Mouse (Mus musculus) hindbrain, embryonic 13.5 days (tissue): ENCODE results near the gene Vmn2r89. TPM values are rescaled to one million over a fixed set of nuclear protein-coding genes. Genes with fewer than 3 reads are reported as not detected.
"Not testable (repeated sequence)": the region's sequence is repeated elsewhere in the genome, so short reads cannot be mapped to it uniquely, and the experiment has no call there.

Source experiments
- ATAC-seq: fragments of 200-750 bp; cut with Nextera tagmentation; 2 replicates; pipeline ENCODE4 v1.8.0; 2017; ENCODE audit warnings: moderate TSS enrichment; ENCODE audit not compliant: low FRiP score
- H3K27ac ChIP-seq: fragments of 300-500 bp; sonication (generic); 2 replicates; pipeline ENCODE4 v1.5.1; 2015; ENCODE audit warnings: inconsistent platforms, mild to moderate bottlenecking, moderate library complexity
- H3K27me3 ChIP-seq: fragments of 300-500 bp; sonication (generic); 2 replicates; pipeline ENCODE4 v1.6.1; 2015; ENCODE audit warnings: mild to moderate bottlenecking, inconsistent platforms
- H3K36me3 ChIP-seq: fragments of 300-500 bp; sonication (generic); 2 replicates; pipeline ENCODE4 v1.6.1; 2015; ENCODE audit warnings: mild to moderate bottlenecking, inconsistent platforms
- H3K4me1 ChIP-seq: fragments of 300-500 bp; sonication (generic); replicated peaks from 2 replicates; pipeline ENCODE4 v1.6.1; 2015; ENCODE audit warnings: inconsistent platforms
- H3K4me2 ChIP-seq: fragments of 300-500 bp; sonication (generic); 2 replicates; pipeline ENCODE4 v1.6.1; 2015; ENCODE audit warnings: inconsistent platforms, mild to moderate bottlenecking, moderate library complexity
- H3K4me3 ChIP-seq: fragments of 300-500 bp; sonication (generic); 2 replicates; pipeline ENCODE4 v1.5.1; 2015; ENCODE audit warnings: mild to moderate bottlenecking, inconsistent platforms
- H3K9ac ChIP-seq: fragments of 300-500 bp; sonication (generic); 2 replicates; pipeline ENCODE4 v1.6.1; 2015; ENCODE audit warnings: mild to moderate bottlenecking, inconsistent platforms
- H3K9me3 ChIP-seq: fragments of 300-500 bp; sonication (generic); 2 replicates; pipeline ENCODE4 v1.6.1; 2016; ENCODE audit warnings: inconsistent platforms
- WGBS: fragments of 180-500 bp; shearing (Covaris S2); methylation state at CpG from one replicate; pipeline ENCODE4 v1.1.7; 2015; 5-methylcytosine and 5-hydroxymethylcytosine counted together
- polyA plus RNA-seq: library from polyadenylated mRNA; unstranded; fragments of >200 nt; fragmentation: Nextera tagmentation; extraction: Ambion mirVana; gene quantifications from 2 replicates; pipeline ENCODE4 v1.2.1, GENCODE M21; 2015

The Vmn2r89 gene
- polyA plus RNA-seq: not detected in 2 replicates

- H3K4me2 ChIP-seq, H3K9ac ChIP-seq, ATAC-seq, H3K36me3 ChIP-seq, H3K27me3 ChIP-seq, H3K4me1 ChIP-seq, H3K4me3 ChIP-seq, H3K9me3 ChIP-seq, H3K27ac ChIP-seq: not testable (repeated sequence)
- 85% methylated on average over 2 of the region's 2 CpGs for WGBS
Observed at GRCm38 (mm10) chr14:51451557-51451956, at the start of gene Vmn2r89. Gene Vmn2r89 (plus strand): TSS chr14:51451857.

GRCm38 (mm10) chr14:51410520-51410919, 41.1 kb upstream of the Vmn2r89 start, which contains the start of gene Vmn2r88:
Gene Vmn2r88 (plus strand): TSS chr14:51410820.
- WGBS: 84% methylated on average over 1 of the region's 1 CpGs
- no peaks in the 10 kb centered on the region for H3K4me1 ChIP-seq
- H3K27me3 ChIP-seq: no peaks in the 10 kb centered on the region
- H3K9me3 ChIP-seq: no peaks in the 10 kb centered on the region
- no peak within 1 kb of the TSS for H3K9ac ChIP-seq
- H3K27ac ChIP-seq: no peak within 1 kb of the TSS
- no peak for ATAC-seq
- H3K36me3 ChIP-seq: no peaks in the 10 kb centered on the region
- H3K4me3 ChIP-seq: no peak within 1 kb of the TSS
- H3K4me2 ChIP-seq: no peak within 1 kb of the TSS

GRCm38 (mm10) chr14:51423885-51424284, 27.8 kb upstream of the Vmn2r89 start:
- Histone ChIP-seq H3K27me3 (no peaks in the 10 kb centered on the region), H3K4me1 (no peaks in the 10 kb centered on the region), H3K9ac (no peak overlapping the region), H3K36me3 (no peaks in the 10 kb centered on the region), H3K27ac (no peak overlapping the region), H3K4me2 (no peak overlapping the region), H3K4me3 (no peak overlapping the region), H3K9me3 (0 out of 2 replicates have a peak, but pooled peaks cover 2% of the 10 kb centered on the region)
- no peak for ATAC-seq
- WGBS: 76% methylated on average over 2 of the region's 2 CpGs

DNA sequence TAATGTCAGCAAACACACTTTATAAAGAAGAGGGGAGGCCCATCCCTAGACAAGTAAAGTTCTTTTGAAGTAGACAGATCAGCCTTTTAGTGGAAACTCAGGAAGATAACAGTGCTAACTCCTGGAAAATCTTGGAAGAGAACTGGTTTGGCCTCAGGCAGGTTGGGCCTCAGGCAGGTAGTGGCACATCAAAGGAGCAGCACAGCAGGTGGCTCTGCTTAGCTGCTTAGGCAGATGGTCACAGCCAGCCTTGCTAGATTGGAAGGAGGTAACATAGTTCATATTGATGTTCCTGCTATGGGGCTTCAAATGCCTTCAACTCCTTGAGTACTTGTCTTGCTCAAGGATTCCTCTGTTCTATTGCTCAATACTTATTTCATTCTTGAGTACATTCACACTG, 21.5 kb upstream of the Vmn2r89 start:
- not testable (repeated sequence) for H3K36me3 ChIP-seq, ATAC-seq, H3K4me2 ChIP-seq

GRCm38 (mm10) chr14:51434546-51434945, 17.1 kb upstream of the Vmn2r89 start:
- no peak for ATAC-seq
- Histone ChIP-seq H3K27ac (no peak overlapping the region), H3K9ac (no peak overlapping the region), H3K27me3 (no peaks in the 10 kb centered on the region), H3K4me2 (no peak overlapping the region), H3K9me3 (peaks cover 26% of the 10 kb centered on the region), H3K4me1 (no peaks in the 10 kb centered on the region), H3K4me3 (no peak overlapping the region), H3K36me3 (no peaks in the 10 kb centered on the region)
- WGBS: 95% methylated on average over 16 of the region's 16 CpGs

More for the DNA sequence above, 21.5 kb upstream of the Vmn2r89 start:
- H3K9ac ChIP-seq, H3K27ac ChIP-seq, H3K4me3 ChIP-seq, H3K27me3 ChIP-seq, H3K4me1 ChIP-seq: not testable (repeated sequence)
- peaks cover 15% of the 10 kb centered on the region for H3K9me3 ChIP-seq

DNA sequence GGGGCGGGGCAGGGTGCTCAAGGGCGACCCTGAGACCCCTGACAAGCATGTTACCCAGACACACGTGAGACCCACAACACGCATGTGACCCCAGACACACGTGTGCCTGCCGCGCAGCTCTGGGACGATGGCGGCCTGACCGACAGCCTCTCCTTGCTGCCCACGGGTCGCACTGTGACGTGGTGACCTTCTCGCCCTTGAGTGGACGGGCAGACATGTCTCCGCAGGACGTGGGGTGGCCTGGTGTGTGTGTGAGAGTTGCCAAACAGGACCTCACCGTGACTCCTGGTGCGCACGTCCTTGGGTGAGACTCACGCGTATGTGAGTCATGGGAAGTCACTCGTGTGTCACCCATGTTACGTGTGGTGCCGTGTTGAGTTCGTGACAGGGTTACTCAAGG, 16.6 kb upstream of the Vmn2r89 start:
- Histone ChIP-seq H3K4me2 (no peak overlapping the region), H3K27me3 (no peaks in the 10 kb centered on the region), H3K4me1 (no peaks in the 10 kb centered on the region), H3K27ac (no peak overlapping the region), H3K9ac (no peak overlapping the region), H3K36me3 (no peaks in the 10 kb centered on the region), H3K4me3 (no peak overlapping the region), H3K9me3 (peaks cover 26% of the 10 kb centered on the region)
- ATAC-seq: no peak
- WGBS: 98% methylated on average over 26 of the region's 26 CpGs

- Histone ChIP-seq H3K36me3 (no peaks in the 10 kb centered on the region), H3K27me3 (no peaks in the 10 kb centered on the region), H3K27ac (no peak overlapping the region), H3K4me2 (no peak overlapping the region), H3K9ac (no peak overlapping the region), H3K4me1 (no peaks in the 10 kb centered on the region), H3K4me3 (no peak overlapping the region), H3K9me3 (peaks cover 24% of the 10 kb centered on the region)
- 82% methylated on average over 4 of the region's 4 CpGs for WGBS
- ATAC-seq: no peak
Observed at GRCm38 (mm10) chr14:51438955-51439354, 12.7 kb upstream of the Vmn2r89 start.

DNA sequence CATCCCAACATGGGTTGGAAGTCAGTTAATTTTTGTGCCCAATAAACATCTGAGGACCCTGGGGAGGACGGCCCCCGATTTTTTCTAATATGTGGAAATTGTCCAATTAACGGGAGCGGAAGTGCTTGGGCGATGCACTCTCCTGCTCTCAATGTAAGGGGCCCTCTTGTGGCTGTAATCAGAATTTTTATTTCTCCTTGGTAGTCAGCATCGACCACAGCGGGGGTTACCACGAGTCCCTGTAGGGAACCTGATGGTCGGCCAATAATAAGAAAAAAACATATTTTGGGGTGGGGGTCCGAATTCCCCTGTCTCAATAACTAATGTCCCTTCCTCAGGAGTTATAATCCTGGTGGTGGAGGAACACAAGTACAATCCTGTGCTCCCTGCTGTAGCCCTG, 28.6 kb downstream of the Vmn2r89 start:
- not testable (repeated sequence) for H3K27me3 ChIP-seq, ATAC-seq, H3K36me3 ChIP-seq, H3K9ac ChIP-seq, H3K27ac ChIP-seq, H3K4me2 ChIP-seq, H3K9me3 ChIP-seq, H3K4me3 ChIP-seq, H3K4me1 ChIP-seq
- WGBS: 91% methylated on average over 10 of the region's 10 CpGs

DNA sequence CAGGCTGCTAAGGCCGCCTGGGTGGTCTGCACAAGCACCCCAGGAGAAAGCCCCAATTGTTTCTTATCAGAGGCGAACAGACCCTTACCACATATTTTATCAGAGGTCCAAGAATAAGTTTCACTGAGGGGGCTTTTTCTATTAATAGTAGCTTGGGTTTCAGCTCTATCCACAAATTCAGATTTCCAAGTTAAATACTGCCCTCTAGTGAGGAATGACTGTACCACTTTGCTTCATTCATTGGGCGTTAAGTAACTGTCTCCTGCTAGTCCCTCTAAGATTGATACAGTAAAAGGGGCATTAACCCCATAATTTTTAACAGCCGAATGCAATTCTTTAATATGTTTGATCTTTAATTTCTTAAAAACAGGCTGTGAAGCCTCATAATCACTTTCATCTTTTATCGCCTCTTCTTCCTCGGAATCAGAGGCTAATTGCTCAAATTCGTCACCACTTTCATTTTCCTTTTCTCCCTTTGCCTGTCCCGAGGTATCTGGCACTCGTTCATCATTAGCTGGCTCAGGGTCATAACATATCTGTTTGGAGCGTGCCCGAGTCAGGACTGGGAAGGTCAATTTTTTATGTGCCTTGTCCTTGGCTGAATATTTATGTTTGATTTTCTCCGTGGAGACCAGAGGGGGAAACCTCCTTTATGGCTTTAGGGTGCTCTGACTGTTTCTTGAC, 29.8 kb downstream of the Vmn2r89 start:
- not testable (repeated sequence) for H3K27ac ChIP-seq, H3K27me3 ChIP-seq, H3K4me1 ChIP-seq, H3K9me3 ChIP-seq, ATAC-seq, H3K9ac ChIP-seq, H3K36me3 ChIP-seq, H3K4me2 ChIP-seq, H3K4me3 ChIP-seq
- WGBS: 94% methylated on average over 12 of the region's 12 CpGs

DNA sequence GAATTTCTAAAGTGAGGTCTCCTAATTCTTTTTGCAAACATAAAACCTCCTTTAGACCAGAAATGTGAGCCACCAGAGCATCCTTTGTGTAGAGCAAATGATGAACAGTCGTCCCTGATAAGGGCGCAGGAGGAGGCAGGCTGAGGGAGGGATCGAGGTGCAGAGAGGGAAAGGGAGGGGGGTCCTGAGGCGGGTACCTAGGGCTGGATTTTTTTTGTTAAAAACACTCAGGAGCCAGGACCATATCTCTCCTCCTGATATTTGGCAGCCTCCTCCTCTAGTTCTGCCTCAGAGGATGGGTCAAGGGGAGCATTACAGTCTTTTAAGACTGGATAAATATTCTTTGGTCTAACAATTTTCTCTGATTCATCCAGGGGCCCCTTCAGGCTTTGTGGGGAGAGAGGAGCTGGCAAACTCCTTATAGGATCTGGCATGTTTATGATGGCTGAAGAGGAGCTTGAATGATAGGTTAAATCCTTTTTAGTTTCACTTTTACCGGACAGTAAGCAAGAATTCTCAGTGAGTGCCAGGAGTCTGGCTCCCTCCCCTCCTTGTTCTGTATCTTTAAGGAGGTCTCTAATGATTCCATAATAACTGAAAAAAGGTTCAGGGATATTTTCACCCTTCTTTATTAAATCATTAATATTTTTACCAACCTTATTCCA, 30.5 kb downstream of the Vmn2r89 start:
- no peak overlapping the region for H3K27ac ChIP-seq
- no peak for ATAC-seq
- no peaks in the 10 kb centered on the region for H3K36me3 ChIP-seq
- H3K4me2 ChIP-seq: no peak overlapping the region
- H3K4me1 ChIP-seq: no peaks in the 10 kb centered on the region
- H3K9ac ChIP-seq: no peak overlapping the region
- H3K4me3 ChIP-seq: no peak overlapping the region
- H3K9me3 ChIP-seq: peaks cover 9% of the 10 kb centered on the region; the same call in 1 of the 2 replicates
- H3K27me3 ChIP-seq: no peaks in the 10 kb centered on the region
- WGBS: 83% methylated on average over 5 of the region's 5 CpGs

- not testable (repeated sequence) for H3K4me3 ChIP-seq, ATAC-seq, H3K27ac ChIP-seq, H3K9ac ChIP-seq, H3K9me3 ChIP-seq, H3K36me3 ChIP-seq, H3K4me1 ChIP-seq, H3K27me3 ChIP-seq, H3K4me2 ChIP-seq
- 89% methylated on average over 10 of the region's 10 CpGs for WGBS
Observed at GRCm38 (mm10) chr14:51482971-51483381, 31.3 kb downstream of the Vmn2r89 start.

- 88% methylated on average over 1 of the region's 1 CpGs for whole genome bisulfite sequencing
- Histone ChIP-seq H3K9ac (no peak overlapping the region), H3K4me2 (no peak overlapping the region), H3K9me3 (peaks cover 9% of the 10 kb centered on the region; the same call in 1 of the 2 replicates), H3K27ac (no peak overlapping the region), H3K27me3 (no peaks in the 10 kb centered on the region), H3K36me3 (no peaks in the 10 kb centered on the region), H3K4me3 (no peak overlapping the region), H3K4me1 (no peaks in the 10 kb centered on the region)
- no peak for ATAC-seq
Observed at GRCm38 (mm10) chr14:51483671-51484070, 32.0 kb downstream of the Vmn2r89 start.

GRCm38 (mm10) chr14:51486111-51486510, 34.5 kb downstream of the Vmn2r89 start:
- no peak for ATAC-seq
- H3K9ac ChIP-seq: no peak overlapping the region
- peaks cover 3% of the 10 kb centered on the region; the same call in 1 of the 2 replicates for H3K9me3 ChIP-seq
- H3K27ac ChIP-seq: no peak overlapping the region
- no peaks in the 10 kb centered on the region for H3K36me3 ChIP-seq
- 89% methylated on average over 1 of the region's 1 CpGs for WGBS
- no peak overlapping the region for H3K4me2 ChIP-seq
- no peaks in the 10 kb centered on the region for H3K27me3 ChIP-seq
- no peak overlapping the region for H3K4me3 ChIP-seq
- no peaks in the 10 kb centered on the region for H3K4me1 ChIP-seq
